Mouse (Mus musculus) megakaryocyte, embryonic 14.5 days (primary cell): Measurements from ENCODE around the gene B3galt4.

Experiments
- FLI1 ChIP-seq: IDR thresholded peaks from 2 replicates; pipeline ENCODE4 v1.6.1; 2012; ENCODE audit warnings: low read length, inconsistent platforms, mixed read lengths
- GATA1 ChIP-seq: IDR thresholded peaks from 3 replicates; pipeline ENCODE4 v1.6.1; 2012; ENCODE audit warnings: mixed read lengths, low read length, inconsistent platforms, borderline replicate concordance

GRCm38 (mm10) chr17:33936993-33937392 lies 14.3 kb downstream of the B3galt4 start:
- TF ChIP-seq GATA1 (no peak), FLI1 (no peak)
